Mouse (Mus musculus) c-Kit-positive CD71-positive TER-119-negative erythroid progenitor cells, embryonic 14.5 days (primary cell): ENCODE data around the gene Kdm5c.
"Not testable (repeated sequence)": the region's sequence is repeated elsewhere in the genome, so short reads cannot be mapped to it uniquely, and the experiment has no call there.

ENCODE experiments used
- DNase-seq: peaks from one replicate; pipeline ENCODE4 v3.0.0-alpha.2; 2013; ENCODE audit warnings: low read depth

Gene Kdm5c

DNA sequence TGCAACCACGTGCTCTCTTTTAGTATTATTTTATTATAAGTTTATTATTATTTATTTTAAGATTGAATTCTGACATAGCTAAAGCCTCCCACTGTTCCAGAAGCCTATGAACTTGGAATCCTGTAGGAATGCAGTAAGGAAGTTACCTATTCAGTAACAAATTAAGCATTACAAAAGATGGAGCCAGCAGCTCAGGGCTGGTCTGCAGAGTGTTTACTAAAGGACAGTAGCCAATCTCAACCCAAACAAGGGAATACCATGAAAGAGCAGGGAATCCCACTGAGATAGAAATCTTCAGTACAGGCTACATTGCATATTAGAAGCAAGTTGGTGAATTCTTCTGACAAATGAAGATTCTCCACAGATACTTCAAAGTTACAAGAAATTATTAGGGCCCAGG, 54.2 kb downstream of the Kdm5c start:
- DNase-seq: not testable (repeated sequence)

DNA sequence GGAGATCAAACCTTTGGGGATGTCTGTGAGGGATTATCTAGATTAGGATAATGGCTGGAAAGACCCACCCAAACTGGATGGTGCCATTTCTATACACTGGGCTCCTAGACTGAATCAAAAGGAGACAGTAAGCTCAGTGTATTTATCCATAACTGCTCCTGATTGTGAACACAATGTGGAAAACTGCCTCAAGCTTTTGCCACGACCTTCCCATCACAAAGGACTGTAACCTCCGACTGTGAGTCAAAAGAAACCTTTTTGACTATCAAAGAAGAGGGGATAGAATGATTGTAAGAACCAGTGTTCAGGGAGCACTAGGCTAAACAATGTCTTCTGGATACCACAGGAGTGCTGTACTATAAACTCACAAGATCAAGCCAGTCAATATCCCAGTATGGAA, 73.4 kb downstream of the Kdm5c start:
- no peak for DNase-seq

DNA sequence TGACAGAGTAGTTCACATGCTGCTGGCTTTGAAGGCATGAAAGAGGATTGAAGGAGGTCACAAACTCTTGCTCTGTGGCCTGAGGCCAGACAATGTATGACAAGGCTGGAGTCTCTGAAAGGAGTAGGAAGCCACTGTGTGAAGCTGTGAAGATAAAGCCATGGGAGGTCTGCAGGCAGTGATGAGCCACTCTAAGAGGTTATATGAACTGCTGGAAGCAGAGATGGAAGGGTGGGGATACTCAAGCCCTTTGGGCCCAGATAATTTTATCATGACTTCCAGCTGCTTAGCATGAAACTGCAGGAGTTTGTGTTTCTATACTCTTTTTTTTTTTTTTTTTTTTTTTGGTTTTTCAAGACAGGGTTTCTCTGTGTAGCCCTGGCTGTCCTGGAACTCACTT, 74.6 kb downstream of the Kdm5c start:
- peak; percentile 72 for DNase-seq

DNA sequence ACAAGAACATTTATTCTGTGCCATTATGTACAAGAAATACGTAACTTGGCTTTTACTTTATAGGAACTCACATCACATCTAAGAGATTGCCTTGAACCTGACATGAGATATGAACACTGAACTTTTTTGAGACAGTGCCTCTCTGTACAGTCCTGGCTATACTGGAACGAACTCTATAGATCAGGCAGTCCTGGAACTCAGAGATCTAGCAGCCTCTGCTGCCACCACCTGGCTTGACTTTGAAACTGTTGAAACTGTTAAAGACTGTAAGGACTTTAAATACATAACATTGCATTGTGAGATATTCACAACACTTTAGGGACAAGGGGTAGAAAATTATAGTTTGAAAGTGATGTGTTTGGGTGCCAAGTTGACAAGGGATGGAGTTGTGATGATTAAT, 75.1 kb downstream of the Kdm5c start:
- DNase-seq: peak; percentile 54

DNA sequence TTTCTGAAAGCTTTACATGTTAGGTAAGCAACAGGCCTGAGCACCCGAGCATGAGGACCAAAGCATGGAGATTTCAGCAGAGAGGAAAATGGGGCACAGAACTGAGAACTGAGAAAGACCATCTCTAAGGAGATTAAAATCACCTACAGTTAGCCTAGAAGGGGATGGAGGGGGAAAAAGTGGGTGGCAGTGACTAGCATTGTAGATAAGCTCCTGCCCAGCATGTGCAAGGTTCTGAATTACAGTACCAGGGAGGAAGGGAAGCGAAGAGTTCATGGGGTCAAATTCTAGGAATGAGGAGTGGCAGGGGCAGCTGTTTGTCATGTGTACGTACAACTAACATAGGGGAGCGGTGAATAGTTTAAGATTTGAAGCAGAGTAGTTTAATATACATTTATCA, 87.7 kb downstream of the Kdm5c start:
- no peak for DNase-seq

DNA sequence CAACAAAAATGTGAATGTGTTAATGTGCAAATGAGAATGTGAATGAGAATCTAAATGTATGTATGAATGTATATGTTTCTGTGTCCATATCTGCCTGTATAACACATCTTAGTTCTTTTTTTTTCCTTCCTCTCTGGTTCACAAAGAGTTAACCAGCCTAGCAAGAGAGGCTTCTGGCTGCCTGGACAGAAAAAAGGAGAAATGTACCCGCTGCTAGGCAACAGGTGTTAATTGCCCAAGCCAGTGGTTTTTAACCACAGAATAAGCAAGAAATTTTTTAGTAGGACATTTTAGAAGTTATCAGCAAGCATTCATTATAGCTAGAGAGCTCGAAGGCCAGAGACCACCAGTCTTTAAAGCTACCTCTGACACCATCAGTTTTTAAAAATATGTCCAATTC, 90.0 kb downstream of the Kdm5c start:
- DNase-seq: no peak

DNA sequence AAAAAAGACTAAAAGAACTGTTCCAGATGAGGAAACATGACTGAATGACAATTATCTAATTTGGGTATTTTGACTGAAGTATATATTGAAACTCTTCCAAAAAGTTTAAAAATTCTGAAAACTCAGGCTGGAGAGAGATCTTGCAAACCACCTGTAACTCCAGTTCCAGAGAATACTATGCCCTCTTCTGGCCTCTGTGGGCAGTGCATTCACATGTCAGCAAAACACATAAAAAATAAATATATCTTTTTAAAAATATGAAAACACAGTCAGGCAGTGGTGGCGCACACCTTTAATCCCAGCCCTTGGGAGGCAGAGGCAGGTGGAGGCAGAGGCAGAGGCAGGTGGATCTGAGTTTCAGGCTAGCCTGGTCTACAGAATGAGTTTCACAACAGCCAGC, 90.8 kb downstream of the Kdm5c start:
- DNase-seq: no peak
